Mouse (Mus musculus): ENCODE data around the gene Cyfip2. TPM values are rescaled to one million over a fixed set of nuclear protein-coding genes. Genes with fewer than 3 reads are reported as not detected.

Gene Cyfip2
- polyA plus RNA-seq, 1 experiment, result 0.77 TPM

DNA sequence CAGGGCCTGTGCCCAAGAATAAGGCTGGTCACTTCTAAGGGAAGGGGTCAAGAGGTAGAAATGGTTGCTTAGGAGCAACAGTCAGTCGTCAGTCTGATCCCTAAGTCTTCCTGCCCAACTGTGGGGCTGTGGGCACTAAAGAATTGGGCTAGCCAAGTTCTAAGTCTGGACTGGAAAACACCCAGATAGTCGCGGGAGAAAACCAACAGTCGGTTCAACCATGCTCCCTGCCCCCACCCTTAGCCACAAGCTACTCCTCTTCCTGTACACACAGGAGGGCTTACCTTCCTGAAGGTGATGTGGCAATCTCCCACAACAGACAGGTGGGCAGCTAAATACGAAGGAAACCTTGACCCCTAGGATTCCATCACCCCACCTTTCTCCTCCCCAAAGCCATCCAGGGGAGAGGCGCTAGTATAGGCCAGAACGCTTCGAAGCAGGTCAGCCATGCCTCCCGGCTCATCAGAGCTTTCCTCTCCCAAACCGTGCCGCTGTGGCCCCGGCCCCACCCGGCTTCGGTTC lies 1.4 kb downstream of the Cyfip2 start:
- Histone ChIP-seq H3ac (ENCODE audit: control insufficient read depth, insufficient read length, low read depth) (no peak overlapping the region), H3K36me3 (ENCODE audit: control insufficient read depth, insufficient read depth) (no peaks in the 10 kb centered on the region), H3K79me2 (ENCODE audit: control insufficient read depth, insufficient read depth) (no peaks in the 10 kb centered on the region), H3K4me3 (ENCODE audit: insufficient read depth, poor library complexity, severe bottlenecking) (no peak overlapping the region), H3K27me3 (ENCODE audit: control insufficient read depth, insufficient read depth, insufficient read length) (no peaks in the 10 kb centered on the region), H3K79me3 (ENCODE audit: low read depth) (no peaks in the 10 kb centered on the region)
- no peak for TF ChIP-seq MAX (IDR thresholded peaks at IDR 0.05)
- TF ChIP-seq MYOG (IDR thresholded peaks at IDR 0.05; ENCODE audit: control insufficient read depth, extremely low read depth, insufficient read length), result no peak
- TF ChIP-seq MYOD1 (IDR thresholded peaks at IDR 0.05; ENCODE audit: control insufficient read depth, insufficient read length, low read depth), result no peak
- no peak for TF ChIP-seq FOSL1 (IDR thresholded peaks at IDR 0.05; ENCODE audit: insufficient read depth, low read length, poor library complexity, severe bottlenecking)
- TF ChIP-seq USF1 (IDR thresholded peaks at IDR 0.05; ENCODE audit: low read depth), result no peak
- TF ChIP-seq CTCF (IDR thresholded peaks at IDR 0.05; ENCODE audit: control insufficient read depth, insufficient read depth, insufficient read length), result no peak
- TF ChIP-seq CEBPB (IDR thresholded peaks at IDR 0.05; ENCODE audit: low read depth), result no peak

DNA sequence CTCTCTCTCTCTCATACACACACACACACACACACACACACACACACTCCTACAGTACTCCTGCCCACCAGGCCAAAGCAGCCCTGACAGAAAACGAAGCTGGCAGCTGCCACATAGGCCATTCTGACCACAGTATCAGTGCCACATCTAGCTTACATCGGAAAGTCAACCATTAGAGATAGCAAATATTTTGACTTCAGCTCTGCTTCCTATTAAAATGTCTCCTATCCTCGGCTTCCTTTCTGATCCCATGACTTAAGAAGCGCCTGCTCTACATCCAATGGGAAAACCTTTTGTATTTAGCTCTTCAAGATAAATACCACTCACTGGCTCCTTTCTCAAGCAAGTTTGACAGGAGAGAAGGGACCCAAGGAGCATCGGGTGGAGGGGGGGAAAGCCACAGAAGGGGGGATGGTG lies 2.0 kb downstream of the Cyfip2 start:
- TF ChIP-seq CTCF (IDR thresholded peaks at IDR 0.05; ENCODE audit: control insufficient read depth, insufficient read depth, insufficient read length) (no peak), CEBPB (IDR thresholded peaks at IDR 0.05; ENCODE audit: low read depth) (no peak), FOSL1 (IDR thresholded peaks at IDR 0.05; ENCODE audit: insufficient read depth, low read length, poor library complexity, severe bottlenecking) (no peak), MYOG (IDR thresholded peaks at IDR 0.05; ENCODE audit: control insufficient read depth, extremely low read depth, insufficient read length) (no peak)
- Histone ChIP-seq H3ac (ENCODE audit: control insufficient read depth, insufficient read length, low read depth) (no peak overlapping the region), H3K79me2 (ENCODE audit: control insufficient read depth, insufficient read depth) (no peaks in the 10 kb centered on the region), H3K27me3 (ENCODE audit: control insufficient read depth, insufficient read depth, insufficient read length) (no peaks in the 10 kb centered on the region), H3K79me3 (ENCODE audit: low read depth) (no peaks in the 10 kb centered on the region), H3K4me3 (ENCODE audit: insufficient read depth, poor library complexity, severe bottlenecking) (no peak overlapping the region), H3K36me3 (ENCODE audit: control insufficient read depth, insufficient read depth) (no peaks in the 10 kb centered on the region)

DNA sequence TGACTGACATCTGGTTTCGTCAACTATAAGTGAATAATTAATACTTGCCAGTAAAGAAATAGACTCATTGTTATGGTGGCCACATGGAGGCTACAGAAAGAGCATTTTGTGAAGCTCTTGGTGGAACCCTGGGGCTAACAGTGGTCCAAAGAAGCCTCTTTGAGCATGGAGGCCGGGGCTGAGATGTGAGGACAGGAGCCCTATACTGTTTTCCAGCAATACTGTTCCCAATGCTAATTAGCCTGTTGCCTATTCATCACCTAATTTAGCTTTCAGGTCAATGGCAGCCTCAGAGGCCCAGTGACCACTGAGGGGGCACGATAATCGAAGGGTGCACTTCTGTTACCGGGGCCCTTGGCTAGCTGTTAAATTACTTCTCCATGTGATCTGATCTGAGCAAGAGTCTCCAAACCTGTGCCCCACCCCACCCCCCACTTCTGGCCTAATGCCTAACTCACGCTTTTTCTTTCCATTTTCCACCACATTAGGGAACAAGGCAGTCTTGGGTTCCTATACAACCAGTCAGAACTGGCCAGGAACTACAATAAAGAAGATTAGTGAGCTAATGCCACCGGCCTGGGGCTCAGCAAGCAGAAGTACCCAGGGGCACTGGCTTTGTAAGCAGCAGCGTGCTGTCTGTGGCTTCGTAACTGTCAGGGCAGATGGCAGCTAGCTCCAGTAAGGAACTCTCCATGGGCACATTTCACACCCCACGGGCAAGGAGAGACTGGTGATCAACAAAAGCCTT lies 2.7 kb downstream of the Cyfip2 start:
- no peak for TF ChIP-seq MYOG (IDR thresholded peaks at IDR 0.05; ENCODE audit: control insufficient read depth, extremely low read depth, insufficient read length)
- TF ChIP-seq MYOD1 (IDR thresholded peaks at IDR 0.05; ENCODE audit: control insufficient read depth, insufficient read length, low read depth), result no peak
- TF ChIP-seq CEBPB (IDR thresholded peaks at IDR 0.05; ENCODE audit: low read depth), result no peak
- no peak for TF ChIP-seq USF1 (IDR thresholded peaks at IDR 0.05; ENCODE audit: low read depth)
- no peak for TF ChIP-seq MAX (IDR thresholded peaks at IDR 0.05)
- TF ChIP-seq CTCF (IDR thresholded peaks at IDR 0.05; ENCODE audit: control insufficient read depth, insufficient read depth, insufficient read length), result no peak
- TF ChIP-seq FOSL1 (IDR thresholded peaks at IDR 0.05; ENCODE audit: insufficient read depth, low read length, poor library complexity, severe bottlenecking), result no peak
- Histone ChIP-seq H3ac (ENCODE audit: control insufficient read depth, insufficient read length, low read depth) (no peak overlapping the region), H3K4me3 (ENCODE audit: insufficient read depth, poor library complexity, severe bottlenecking) (no peak overlapping the region), H3K36me3 (ENCODE audit: control insufficient read depth, insufficient read depth) (no peaks in the 10 kb centered on the region), H3K79me3 (ENCODE audit: low read depth) (no peaks in the 10 kb centered on the region), H3K27me3 (ENCODE audit: control insufficient read depth, insufficient read depth, insufficient read length) (no peaks in the 10 kb centered on the region), H3K79me2 (ENCODE audit: control insufficient read depth, insufficient read depth) (no peaks in the 10 kb centered on the region)

DNA sequence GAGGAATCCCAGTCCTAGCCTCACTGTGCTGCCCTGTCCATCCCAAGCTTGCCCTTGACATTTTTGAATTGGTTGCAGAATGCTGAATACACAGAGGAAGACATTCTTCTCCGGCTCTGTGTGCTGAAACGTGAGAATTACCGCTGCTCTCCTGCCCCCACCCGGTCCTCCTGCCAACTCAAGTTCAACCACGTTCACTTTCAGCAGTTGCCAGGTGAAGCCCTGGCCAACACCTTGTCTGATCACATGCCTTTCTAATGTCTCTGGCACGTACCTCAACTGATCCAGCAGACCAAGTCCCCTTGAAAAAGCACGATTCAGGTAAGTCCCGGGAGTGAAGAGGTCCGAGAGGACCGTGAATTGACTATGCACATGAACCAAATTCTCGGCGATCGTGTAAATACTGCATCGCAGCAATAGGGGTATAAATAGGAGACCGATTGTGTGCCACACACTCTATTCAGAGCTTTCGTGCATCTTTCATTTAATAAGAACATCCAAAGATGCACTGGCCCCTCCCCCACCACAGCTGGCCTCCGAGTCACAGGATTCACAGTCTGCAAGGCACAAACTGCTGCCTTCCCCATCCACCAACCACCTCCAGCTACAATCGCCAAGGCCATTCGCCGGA lies 3.4 kb downstream of the Cyfip2 start:
- Histone ChIP-seq H3K4me3 (ENCODE audit: insufficient read depth, poor library complexity, severe bottlenecking) (no peak overlapping the region), H3ac (ENCODE audit: control insufficient read depth, insufficient read length, low read depth) (no peak overlapping the region), H3K27me3 (ENCODE audit: control insufficient read depth, insufficient read depth, insufficient read length) (no peaks in the 10 kb centered on the region), H3K36me3 (ENCODE audit: control insufficient read depth, insufficient read depth) (no peaks in the 10 kb centered on the region), H3K79me3 (ENCODE audit: low read depth) (no peaks in the 10 kb centered on the region), H3K79me2 (ENCODE audit: control insufficient read depth, insufficient read depth) (no peaks in the 10 kb centered on the region)
- TF ChIP-seq MYOD1 (IDR thresholded peaks at IDR 0.05; ENCODE audit: control insufficient read depth, insufficient read length, low read depth), result no peak
- TF ChIP-seq FOSL1 (IDR thresholded peaks at IDR 0.05; ENCODE audit: insufficient read depth, low read length, poor library complexity, severe bottlenecking), result no peak
- TF ChIP-seq CEBPB (IDR thresholded peaks at IDR 0.05; ENCODE audit: low read depth), result no peak
- no peak for TF ChIP-seq USF1 (IDR thresholded peaks at IDR 0.05; ENCODE audit: low read depth)
- TF ChIP-seq MAX (IDR thresholded peaks at IDR 0.05), result no peak
- TF ChIP-seq MYOG (IDR thresholded peaks at IDR 0.05; ENCODE audit: control insufficient read depth, extremely low read depth, insufficient read length), result no peak
- TF ChIP-seq CTCF (IDR thresholded peaks at IDR 0.05; ENCODE audit: control insufficient read depth, insufficient read depth, insufficient read length), result no peak

DNA sequence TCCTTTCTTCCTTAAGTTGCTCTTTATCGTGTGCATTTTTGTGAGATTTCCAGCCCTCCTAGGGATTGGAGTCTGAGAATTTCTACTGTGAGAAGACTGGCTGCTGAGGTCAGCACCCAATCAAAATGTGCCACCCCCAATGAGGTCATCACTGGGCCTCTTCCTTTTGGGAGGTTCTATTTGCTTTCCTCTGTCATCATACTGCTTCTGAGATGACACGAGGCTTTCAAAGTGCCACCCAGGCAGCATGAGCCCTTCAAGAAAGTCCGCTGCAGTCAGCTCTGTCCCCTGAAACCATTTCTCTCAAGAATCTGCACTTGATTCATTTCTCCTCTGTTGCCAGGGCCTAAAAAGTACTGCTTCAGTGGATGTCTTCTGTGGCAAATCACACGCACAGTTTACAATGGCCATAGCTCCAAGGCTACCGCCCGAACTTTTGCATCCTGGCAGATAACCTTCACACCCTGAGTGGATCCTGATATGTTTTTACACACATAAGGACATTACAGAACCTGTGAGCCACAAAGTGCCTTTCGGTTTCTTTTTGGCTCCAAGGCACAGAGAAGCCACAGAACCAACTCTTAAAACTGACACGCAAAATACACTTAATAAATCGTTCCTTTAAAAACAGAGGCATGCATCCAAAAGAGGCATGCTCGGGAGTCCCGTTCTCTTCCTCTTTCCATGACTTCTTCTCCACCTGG lies 4.2 kb downstream of the Cyfip2 start:
- Histone ChIP-seq H3K79me2 (ENCODE audit: control insufficient read depth, insufficient read depth) (no peaks in the 10 kb centered on the region), H3K36me3 (ENCODE audit: control insufficient read depth, insufficient read depth) (no peaks in the 10 kb centered on the region), H3K4me3 (ENCODE audit: insufficient read depth, poor library complexity, severe bottlenecking) (no peak overlapping the region), H3K79me3 (ENCODE audit: low read depth) (no peaks in the 10 kb centered on the region), H3K27me3 (ENCODE audit: control insufficient read depth, insufficient read depth, insufficient read length) (no peaks in the 10 kb centered on the region), H3ac (ENCODE audit: control insufficient read depth, insufficient read length, low read depth) (no peak overlapping the region)
- TF ChIP-seq MYOD1 (IDR thresholded peaks at IDR 0.05; ENCODE audit: control insufficient read depth, insufficient read length, low read depth) (no peak), USF1 (IDR thresholded peaks at IDR 0.05; ENCODE audit: low read depth) (no peak), FOSL1 (IDR thresholded peaks at IDR 0.05; ENCODE audit: insufficient read depth, low read length, poor library complexity, severe bottlenecking) (no peak), CTCF (IDR thresholded peaks at IDR 0.05; ENCODE audit: control insufficient read depth, insufficient read depth, insufficient read length) (no peak), MAX (IDR thresholded peaks at IDR 0.05) (no peak), MYOG (IDR thresholded peaks at IDR 0.05; ENCODE audit: control insufficient read depth, extremely low read depth, insufficient read length) (no peak), CEBPB (IDR thresholded peaks at IDR 0.05; ENCODE audit: low read depth) (no peak)

Measured in C2C12 (cell line).